Mouse (Mus musculus) Patski (cell line): ENCODE results near the gene Galnt7. TPM values are rescaled to one million over a fixed set of nuclear protein-coding genes. Genes with fewer than 3 reads are reported as not detected.

ENCODE experiments used
- ATAC-seq: fragments of 100-300 bp; one replicate; pipeline ENCODE4 v1.8.0; 2021
- CTCF ChIA-PET: fragments of 350-600 bp; sonication (Branson Sonifier 250); formaldehyde crosslinking; loops from one replicate; lab custom pipeline; 2022; ENCODE audit warnings: inconsistent platforms; lab: Charles Lee
- POLR2A ChIA-PET: fragments of 350-600 bp; sonication (Branson Sonifier 250); formaldehyde crosslinking; loops from one replicate; lab custom pipeline; 2022; ENCODE audit warnings: antibody characterized with exemption, inconsistent platforms; lab: Charles Lee
- DNase-seq: peaks from one replicate; pipeline ENCODE4 v3.0.0-alpha.2; 2011; ENCODE audit warnings: low read depth, low spot score
- H3K27me3 ChIP-seq: fragments of 371-371 bp; one replicate; pipeline ENCODE4 v1.5.1; 2021
- CTCF ChIP-seq: fragments of 100-300 bp; IDR thresholded peaks from one replicate; pipeline ENCODE4 v1.5.1; 2021
- in situ Hi-C: fragments of 300-500 bp; cut with MboI; formaldehyde crosslinking; loops from 3 replicates; pipeline ENCODE4 v1.11.1; 2018; ENCODE audit warnings: low pct_unique_long_range_greater_than_20kb, mixed read lengths
- polyA plus RNA-seq: library from polyadenylated mRNA; unstranded; gene quantifications from one replicate; pipeline ENCODE4 v1.2.3, GENCODE M21; 2021

Gene Galnt7
- polyA plus RNA-seq, 1 experiment from 2014 or later, result 21.8 TPM

DNA sequence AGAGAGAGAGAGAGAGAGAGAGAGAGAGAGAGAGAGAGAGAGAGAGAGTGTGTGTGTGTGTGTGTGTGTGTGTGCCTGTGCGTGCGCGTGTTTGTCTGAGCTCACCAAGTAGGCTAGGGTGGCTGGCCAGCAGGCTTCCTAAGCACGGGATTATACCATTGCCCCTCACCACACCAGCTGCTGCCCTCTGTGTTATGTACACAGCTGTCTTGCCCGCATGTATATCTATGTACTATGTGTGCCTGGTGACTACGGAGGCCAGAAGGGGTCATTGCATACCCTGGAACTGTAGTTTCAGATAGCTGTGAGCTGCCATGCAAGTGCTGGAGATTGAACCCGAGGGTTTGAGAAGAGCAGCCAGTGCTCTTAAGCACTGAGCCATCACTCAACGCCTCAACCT is 22.7 kb downstream of the Galnt7 start:
- ChIA-PET POLR2A (interaction anchor here (0.8 kb wide), 1 partner anchor 145 kb away, joined by 4 read pairs; no protein-coding TSS in a partner anchor), CTCF (interaction anchor here (1.2 to 1.4 kb wide), 2 partner anchors 11 to 20 kb away, joined by 3 to 4 read pairs; no protein-coding TSS in a partner anchor)
- TF ChIP-seq CTCF, result no peak
- no peaks in the 10 kb centered on the region for H3K27me3 ChIP-seq
- no peak for DNase-seq
- no peak for ATAC-seq
- in situ Hi-C loops, result no loop called here

DNA sequence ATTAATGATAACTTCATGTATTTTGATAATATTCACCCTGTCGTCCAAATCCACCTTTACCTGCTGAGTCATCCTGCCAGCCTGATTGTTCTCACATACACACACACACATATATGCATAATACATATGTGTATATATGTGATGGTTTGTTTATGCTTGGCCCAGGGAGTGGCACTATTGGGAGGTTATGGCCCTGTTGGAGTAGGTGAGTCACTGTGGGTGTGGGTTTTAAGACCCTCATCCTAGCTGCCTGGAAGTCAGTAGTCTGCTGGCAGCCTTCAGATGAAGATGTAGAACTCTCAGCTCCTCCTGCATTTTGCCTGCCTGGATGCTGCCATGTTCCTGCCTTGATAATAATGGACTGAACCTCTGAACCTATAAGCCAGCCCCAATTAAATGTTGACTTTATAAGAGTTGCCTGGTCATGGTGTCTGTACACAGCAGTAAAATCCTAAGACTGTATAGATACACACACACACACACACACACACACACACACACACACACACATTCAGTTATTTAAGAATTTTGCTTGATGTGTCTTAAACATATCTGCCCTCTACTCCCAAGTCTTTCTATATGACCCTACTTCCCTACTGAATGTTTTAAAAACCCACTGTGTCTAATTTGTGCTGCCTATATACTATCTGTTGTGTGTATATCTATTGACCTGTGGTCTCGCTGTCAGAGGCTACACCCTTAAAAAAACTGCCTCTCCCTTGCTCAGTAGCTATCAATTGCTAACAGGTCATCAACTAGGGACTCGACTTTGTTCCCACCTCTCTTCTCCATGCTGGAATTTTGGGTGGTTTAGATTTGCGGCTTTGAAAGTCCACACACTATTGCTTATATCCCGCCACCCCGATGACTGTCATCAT is 23.8 kb downstream of the Galnt7 start:
- in situ Hi-C loops, result no loop called here
- CTCF ChIA-PET, result interaction anchor here (1.0 to 2.4 kb wide), 4 partner anchors 9 to 19 kb away, joined by 3 to 7 read pairs (median 4); no protein-coding TSS in a partner anchor
- no peak for TF ChIP-seq CTCF
- H3K27me3 ChIP-seq, result no peaks in the 10 kb centered on the region
- no peak for ATAC-seq
- DNase-seq, result no peak
- POLR2A ChIA-PET, result no interaction called here

DNA sequence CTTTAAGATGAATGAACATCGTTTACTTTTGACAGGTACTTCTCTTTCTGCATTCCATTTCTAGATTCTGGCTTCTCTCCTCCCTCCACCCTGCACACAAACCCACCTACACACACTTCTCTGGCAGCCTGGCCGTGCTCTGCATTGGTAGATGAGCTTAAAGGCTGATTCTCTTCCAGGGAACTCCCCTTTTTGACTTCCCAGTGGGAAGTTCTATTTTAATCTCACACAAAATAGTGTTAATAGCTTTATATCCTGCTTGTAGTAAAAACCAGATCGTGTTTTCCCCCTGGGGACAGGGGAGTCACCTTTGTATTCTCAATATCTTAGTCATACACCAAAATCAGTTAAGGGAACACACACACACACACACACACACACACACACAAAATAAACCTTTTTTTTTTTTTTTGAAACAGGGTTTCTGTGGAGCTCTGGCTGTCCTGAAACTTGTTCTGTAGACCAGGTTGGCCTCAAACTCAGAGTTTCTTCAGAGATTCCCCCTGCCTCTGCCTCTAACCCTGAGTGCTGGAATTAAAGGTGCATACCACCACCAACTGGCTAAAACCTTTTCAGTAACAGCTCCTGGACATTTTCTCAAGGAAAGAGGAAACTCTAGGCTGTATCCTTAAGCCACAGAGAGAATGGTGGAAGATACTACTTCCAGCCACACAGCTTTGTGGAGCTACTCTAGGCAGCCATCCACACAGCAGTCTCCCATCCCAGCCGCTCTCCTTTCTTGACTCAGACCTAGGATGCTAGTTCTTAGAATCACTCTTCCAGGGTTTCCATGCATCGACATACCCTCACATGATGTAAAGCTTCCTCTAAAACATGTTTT is 24.7 kb downstream of the Galnt7 start:
- ChIA-PET POLR2A (no interaction called here), CTCF (interaction anchor here (1.0 to 2.4 kb wide), 4 partner anchors 10 to 20 kb away, joined by 3 to 7 read pairs (median 4); no protein-coding TSS in a partner anchor)
- DNase-seq (no peak), ATAC-seq (no peak)
- no peak for TF ChIP-seq CTCF
- in situ Hi-C loops, result no loop called here
- no peaks in the 10 kb centered on the region for H3K27me3 ChIP-seq

DNA sequence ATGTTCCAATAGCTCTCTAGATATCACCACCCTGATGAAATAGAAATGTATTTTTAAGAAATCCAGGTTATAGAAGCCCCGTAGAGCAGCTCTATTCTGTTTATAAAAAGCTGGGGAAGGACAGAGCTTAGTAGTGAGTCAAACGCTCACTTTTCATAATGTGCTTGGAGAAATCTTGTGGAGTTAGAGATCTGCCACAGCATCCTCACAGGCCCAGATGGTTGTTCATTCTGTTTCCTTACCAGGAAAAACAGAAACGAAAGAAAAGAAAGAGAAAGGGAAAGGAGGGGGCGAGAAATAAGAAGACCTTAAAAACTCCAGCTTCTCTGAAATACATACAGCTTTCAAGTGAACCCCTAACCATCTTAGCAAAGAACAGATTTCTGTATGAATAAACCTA is 28.9 kb downstream of the Galnt7 start:
- POLR2A ChIA-PET, result no interaction called here
- no peak for TF ChIP-seq CTCF
- in situ Hi-C loops, result no loop called here
- DNase-seq, result no peak
- CTCF ChIA-PET, result interaction anchor here (1.4 kb wide), 1 partner anchor 19 kb away, joined by 4 read pairs; no protein-coding TSS in a partner anchor
- ATAC-seq, result no peak
- H3K27me3 ChIP-seq, result no peaks in the 10 kb centered on the region

DNA sequence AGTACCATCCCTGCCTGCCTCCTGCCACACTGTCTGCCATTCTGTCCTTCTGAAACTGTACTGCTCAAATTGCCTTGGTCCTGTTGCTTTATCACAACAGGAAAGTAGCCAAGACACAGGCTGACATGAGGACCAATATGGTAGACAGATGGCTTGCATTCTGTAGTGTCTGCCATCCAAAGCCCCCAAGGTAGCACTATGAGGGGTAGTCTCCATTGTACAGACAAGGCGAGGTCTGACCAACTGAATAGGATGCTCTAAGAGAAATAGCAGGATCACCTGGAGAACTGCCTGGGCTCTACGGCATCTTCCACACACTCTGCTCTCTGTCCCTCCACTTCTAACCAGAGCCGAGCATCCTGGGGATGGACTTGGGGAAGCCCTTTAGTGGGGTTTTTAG is 29.8 kb downstream of the Galnt7 start:
- in situ Hi-C loops, result no loop called here
- H3K27me3 ChIP-seq, result no peaks in the 10 kb centered on the region
- ATAC-seq, result no peak

DNA sequence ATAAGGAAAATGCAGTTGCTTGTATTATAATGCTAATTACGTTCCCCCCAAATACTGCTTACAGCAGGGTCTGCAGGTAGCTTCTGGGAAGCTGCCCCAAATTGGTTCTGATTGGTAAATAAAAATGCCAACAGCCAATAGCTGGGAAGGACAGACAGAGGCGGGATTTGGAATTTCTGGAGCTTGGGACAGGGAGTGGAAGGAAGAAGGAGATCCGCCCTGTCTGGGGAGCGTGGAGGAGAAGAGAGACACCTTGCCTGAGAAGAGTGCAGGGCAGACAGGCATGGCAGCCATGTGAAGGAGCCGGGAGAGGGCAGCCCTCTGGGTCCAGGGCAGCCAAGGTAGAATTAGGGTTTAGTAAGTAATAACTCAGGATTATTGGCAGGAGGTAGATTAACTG is 35.9 kb downstream of the Galnt7 start:
- TF ChIP-seq CTCF, result no peak
- ChIA-PET CTCF (no interaction called here), POLR2A (no interaction called here)
- ATAC-seq, result no peak
- no peak for DNase-seq
- H3K27me3 ChIP-seq, result no peaks in the 10 kb centered on the region
- in situ Hi-C loops, result no loop called here

More for the DNA sequence above, 29.8 kb downstream of the Galnt7 start:
- CTCF ChIA-PET, result no interaction called here
- no peak for TF ChIP-seq CTCF
- no peak for DNase-seq
- POLR2A ChIA-PET, result interaction anchor here (0.7 kb wide), 1 partner anchor 41 kb away, joined by 3 read pairs; no protein-coding TSS in a partner anchor

DNA sequence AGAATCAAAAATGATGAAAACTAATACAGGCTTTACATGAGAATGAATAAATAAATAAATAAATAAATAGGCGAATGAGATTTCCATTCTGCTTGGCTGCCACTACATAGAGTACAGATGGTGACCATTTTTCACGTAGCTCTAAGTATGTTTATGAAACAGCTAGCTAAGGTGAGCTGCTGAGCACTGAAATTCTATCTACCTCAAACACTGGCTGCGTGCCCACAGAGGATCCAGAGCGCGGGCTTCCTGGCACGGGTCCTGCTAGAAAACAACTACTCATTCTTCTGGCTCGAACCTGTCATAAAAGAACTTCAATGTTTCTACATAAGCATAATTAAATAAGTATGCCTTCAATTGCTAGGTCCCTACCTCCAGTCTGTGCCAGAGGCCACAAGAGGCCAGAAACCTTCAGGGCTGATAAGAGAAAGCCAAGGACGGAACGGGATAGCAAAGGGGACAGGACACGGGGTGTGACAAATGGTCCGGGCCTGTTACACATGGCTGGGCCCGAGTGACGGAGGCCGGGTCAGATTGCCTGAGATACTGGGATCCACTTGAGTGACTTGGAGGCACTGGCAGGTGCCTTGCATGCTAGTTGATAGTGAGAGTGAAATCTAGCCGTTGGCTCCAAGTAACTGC is 37.7 kb downstream of the Galnt7 start:
- H3K27me3 ChIP-seq, result no peaks in the 10 kb centered on the region
- in situ Hi-C loops, result no loop called here
- POLR2A ChIA-PET, result no interaction called here
- CTCF ChIA-PET, result no interaction called here
- TF ChIP-seq CTCF, result no peak
- DNase-seq (peak; percentile 22), ATAC-seq (peak; percentile 25)

DNA sequence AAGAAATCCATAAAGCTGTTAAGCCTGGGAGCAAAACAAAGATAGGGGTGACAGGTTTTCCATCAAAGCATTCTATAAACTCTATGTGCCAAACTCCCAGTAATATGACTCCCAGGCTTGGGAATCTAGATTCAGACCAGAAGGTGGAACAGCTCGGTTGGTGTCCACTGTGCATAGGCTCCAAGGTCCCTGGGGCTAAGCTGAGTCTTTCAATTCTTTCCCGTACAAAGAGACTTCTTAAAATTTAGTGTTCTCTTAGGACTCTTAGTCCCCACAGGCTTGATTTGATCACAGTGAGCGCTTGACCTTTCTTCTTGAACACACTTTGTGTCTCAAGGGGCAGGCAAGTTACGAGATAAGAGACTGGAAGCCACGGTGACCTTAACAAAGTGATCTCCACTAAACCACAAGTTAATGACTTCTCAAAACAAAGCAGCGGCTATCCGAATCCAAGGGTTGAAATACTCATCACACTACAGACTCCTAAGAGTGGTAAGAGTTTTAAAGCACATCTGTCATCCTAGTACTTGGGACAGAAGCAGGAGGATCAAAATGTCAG is 41.3 kb downstream of the Galnt7 start:
- in situ Hi-C loops, result no loop called here
- H3K27me3 ChIP-seq, result no peaks in the 10 kb centered on the region
- DNase-seq (no peak), ATAC-seq (peak; percentile 71)
- TF ChIP-seq CTCF, result no peak
- POLR2A ChIA-PET, result no interaction called here
- CTCF ChIA-PET, result interaction anchor here (1.3 kb wide), 1 partner anchor 16 kb away, joined by 3 read pairs; no protein-coding TSS in a partner anchor

DNA sequence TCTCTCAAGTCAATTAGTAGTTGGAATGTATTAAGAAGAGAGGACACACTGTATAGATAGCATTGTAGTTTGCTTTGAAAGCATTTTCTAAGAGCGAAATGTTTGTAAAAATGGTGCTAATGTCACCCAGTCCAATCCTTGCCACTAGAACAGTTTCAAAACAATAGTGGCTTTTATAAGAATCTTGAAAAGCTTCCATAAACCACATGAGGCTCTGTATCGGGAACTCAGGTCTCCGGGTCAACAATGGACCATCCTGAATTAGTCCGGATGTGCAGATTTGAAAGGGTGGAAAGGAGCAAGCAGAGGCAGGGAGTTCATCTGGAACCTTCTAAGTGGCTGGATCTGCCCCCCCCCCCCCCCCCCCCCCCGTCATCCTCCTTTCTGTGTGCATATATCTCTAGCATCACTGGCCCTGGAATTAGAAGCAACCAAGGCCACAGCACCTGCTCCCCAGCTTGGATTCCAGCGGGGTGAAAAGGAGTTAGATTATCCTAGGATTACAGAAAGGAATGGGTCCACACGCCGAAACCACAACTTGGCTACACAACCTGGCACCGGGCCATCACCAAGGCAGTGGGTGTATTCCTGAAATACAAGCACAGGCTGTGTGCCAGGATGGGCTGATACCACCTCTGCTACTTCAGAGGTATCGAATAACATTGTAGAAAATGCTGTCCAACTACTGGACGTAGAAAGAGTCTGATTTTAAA is 42.0 kb downstream of the Galnt7 start:
- peak; percentile 55 for ATAC-seq
- peak; percentile 56 for DNase-seq
- H3K27me3 ChIP-seq, result no peaks in the 10 kb centered on the region
- ChIA-PET CTCF (interaction anchor here (1.1 to 1.4 kb wide), 3 partner anchors 8 to 189 kb away, joined by 3 to 4 read pairs (median 3); no protein-coding TSS in a partner anchor), POLR2A (interaction anchor here (0.6 to 1.2 kb wide), 3 partner anchors 17 to 91 kb away, joined by 3 to 4 read pairs (median 3); no protein-coding TSS in a partner anchor)
- in situ Hi-C loops, result no loop called here
- TF ChIP-seq CTCF, result no peak
